Mouse (Mus musculus) lung, adult 2 months (tissue): ENCODE measurements around the gene Hoxc8.

ENCODE experiments used
- CTCF ChIP-seq: fragments of 200-500 bp; IDR thresholded peaks from 2 replicates; pipeline ENCODE4 v1.5.1; 2011; ENCODE audit warnings: mild to moderate bottlenecking, low read length, control low read depth; ENCODE audit not compliant: insufficient read depth
- POLR2A ChIP-seq: fragments of 200-500 bp; IDR thresholded peaks from 2 replicates; pipeline ENCODE4 v1.6.1; 2011; ENCODE audit warnings: low read depth, mild to moderate bottlenecking, control low read depth, low read length, borderline replicate concordance; ENCODE audit errors: extremely low read depth

- TF ChIP-seq POLR2A (no peak), CTCF (no peak)
Measured at GRCm38 (mm10) chr15:103014166-103015008, 24.0 kb downstream of the Hoxc8 start.
